Mouse (Mus musculus) neural tube, embryonic 14.5 days (tissue): ENCODE measurements at regions not wholly inside any gene's neighbourhood (a gene's known extent, or its start where the extent isn't known, plus 50 kb on each side); places are given as distances from the start of the nearest gene placed in this dataset.
A peak's percentile ranks its signal among the peaks of the same experiment; 100 is the strongest.

ENCODE experiments used
- ATAC-seq: fragments of 200-750 bp; cut with Nextera tagmentation; 2 replicates; pipeline ENCODE4 v1.8.0; 2017; ENCODE audit warnings: low read depth, mild to moderate bottlenecking, moderate TSS enrichment, moderate library complexity
- H3K27ac ChIP-seq: fragments of 300-500 bp; sonication (generic); 2 replicates; pipeline ENCODE4 v1.5.1; 2014; ENCODE audit warnings: low read depth, mild to moderate bottlenecking, control low read depth, low read length, moderate library complexity, mixed read lengths
- H3K27me3 ChIP-seq: fragments of 300-500 bp; sonication (generic); 2 replicates; pipeline ENCODE4 v1.6.1; 2014; ENCODE audit warnings: low read length; ENCODE audit not compliant: control insufficient read depth, insufficient read depth
- H3K36me3 ChIP-seq: fragments of 300-500 bp; sonication (generic); 2 replicates; pipeline ENCODE4 v1.6.1; 2014; ENCODE audit warnings: low read length, mixed read lengths; ENCODE audit not compliant: control insufficient read depth, insufficient read depth
- H3K4me1 ChIP-seq: fragments of 300-500 bp; sonication (generic); 2 replicates; pipeline ENCODE4 v1.6.1; 2014; ENCODE audit warnings: low read length; ENCODE audit not compliant: control insufficient read depth, insufficient read depth
- H3K4me2 ChIP-seq: fragments of 300-500 bp; sonication (generic); 2 replicates; pipeline ENCODE4 v1.6.1; 2014; ENCODE audit warnings: mild to moderate bottlenecking, low read depth, low read length, control low read depth
- H3K4me3 ChIP-seq: fragments of 300-500 bp; sonication (generic); 2 replicates; pipeline ENCODE4 v1.5.1; 2014; ENCODE audit warnings: low read depth, low read length, control low read depth, mixed read lengths
- H3K9ac ChIP-seq: fragments of 300-500 bp; sonication (generic); replicated peaks from 2 replicates; pipeline ENCODE4 v1.6.1; 2014; ENCODE audit warnings: low read depth, mild to moderate bottlenecking, control low read depth, low read length, mixed read lengths
- H3K9me3 ChIP-seq: fragments of 300-500 bp; sonication (generic); 2 replicates; pipeline ENCODE4 v1.6.1; 2016; ENCODE audit warnings: low read length; ENCODE audit not compliant: control insufficient read depth
- WGBS: fragments of 180-500 bp; shearing (Covaris S2); extraction: QIAGEN DNeasy Blood & Tissue Kit; methylation state at CpG from one replicate; pipeline ENCODE4 v1.1.7; 2014; 5-methylcytosine and 5-hydroxymethylcytosine counted together

GRCm38 (mm10) chr17:93355238-93355637 lies 156.4 kb downstream of the Adcyap1 start:
- Histone ChIP-seq H3K27me3 (no peaks in the 10 kb centered on the region), H3K27ac (no peak overlapping the region), H3K4me2 (no peak overlapping the region), H3K36me3 (no peaks in the 10 kb centered on the region), H3K9ac (no peak overlapping the region), H3K4me1 (no peaks in the 10 kb centered on the region), H3K9me3 (no peaks in the 10 kb centered on the region), H3K4me3 (no peak overlapping the region)
- no peak for ATAC-seq

GRCm38 (mm10) chr17:93362926-93363325 lies 164.1 kb downstream of the Adcyap1 start:
- H3K27me3 ChIP-seq: no peaks in the 10 kb centered on the region
- ATAC-seq: no peak
- H3K36me3 ChIP-seq: no peaks in the 10 kb centered on the region
- H3K4me2 ChIP-seq: no peak overlapping the region
- no peak overlapping the region for H3K4me3 ChIP-seq
- no peaks in the 10 kb centered on the region for H3K9me3 ChIP-seq
- no peaks in the 10 kb centered on the region for H3K4me1 ChIP-seq
- no peak overlapping the region for H3K9ac ChIP-seq
- no peak overlapping the region for H3K27ac ChIP-seq

GRCm38 (mm10) chr17:93377453-93378091 lies 178.8 kb downstream of the Adcyap1 start:
- Histone ChIP-seq H3K4me2 (no peak overlapping the region), H3K36me3 (no peaks in the 10 kb centered on the region), H3K4me1 (no peaks in the 10 kb centered on the region), H3K27me3 (no peaks in the 10 kb centered on the region), H3K9me3 (no peaks in the 10 kb centered on the region), H3K9ac (no peak overlapping the region), H3K4me3 (no peak overlapping the region), H3K27ac (no peak overlapping the region)
- ATAC-seq: no peak

- 89% methylated on average over 4 of the region's 4 CpGs for WGBS
- Histone ChIP-seq H3K36me3 (no peaks in the 10 kb centered on the region), H3K9ac (no peak overlapping the region), H3K9me3 (no peaks in the 10 kb centered on the region), H3K4me2 (no peak overlapping the region), H3K4me1 (no peaks in the 10 kb centered on the region), H3K27ac (no peak overlapping the region), H3K4me3 (no peak overlapping the region), H3K27me3 (no peaks in the 10 kb centered on the region)
- no peak for ATAC-seq
These were observed 181.1 kb downstream of the Adcyap1 start for GRCm38 (mm10) chr17:93379789-93380398.

- no peaks in the 10 kb centered on the region for H3K4me1 ChIP-seq
- WGBS: 65% methylated on average over 3 of the region's 3 CpGs
- peak; percentile 74; the same call in 1 of the 2 replicates for ATAC-seq
- no peaks in the 10 kb centered on the region for H3K27me3 ChIP-seq
- H3K27ac ChIP-seq: no peak overlapping the region
- no peak overlapping the region for H3K4me3 ChIP-seq
- no peak overlapping the region for H3K4me2 ChIP-seq
- H3K9ac ChIP-seq: no peak overlapping the region
- H3K36me3 ChIP-seq: no peaks in the 10 kb centered on the region
- no peaks in the 10 kb centered on the region for H3K9me3 ChIP-seq
These were observed 191.4 kb downstream of the Adcyap1 start for GRCm38 (mm10) chr17:93390256-93390655.

- H3K27me3 ChIP-seq: no peaks in the 10 kb centered on the region
- no peak overlapping the region for H3K9ac ChIP-seq
- H3K27ac ChIP-seq: no peak overlapping the region
- no peaks in the 10 kb centered on the region for H3K4me1 ChIP-seq
- no peaks in the 10 kb centered on the region for H3K9me3 ChIP-seq
- H3K4me2 ChIP-seq: no peak overlapping the region
- WGBS: 41% methylated on average over 1 of the region's 1 CpGs
- peak; percentile 92 for ATAC-seq
- no peak overlapping the region for H3K4me3 ChIP-seq
- no peaks in the 10 kb centered on the region for H3K36me3 ChIP-seq
These were observed 210.5 kb downstream of the Adcyap1 start for GRCm38 (mm10) chr17:93409329-93409728.
